Mouse (Mus musculus): ENCODE measurements at regions not wholly inside any gene's neighbourhood (a gene's known extent, or its start where the extent isn't known, plus 50 kb on each side); places are given as distances from the start of the nearest gene placed in this dataset.

GRCm38 (mm10) chr3:56859841-56860240, 441.9 kb downstream of the Tm4sf1 start:
- ATAC-seq (ENCODE audit: insufficient number of reproducible peaks, insufficient read depth, low FRiP score, low TSS enrichment) = peak; percentile 81
- Histone ChIP-seq H3K4me2 (replicated peaks) (no peak overlapping the region), H3K27ac (no peak overlapping the region; the same call in 1 of the 2 replicates), H3K9ac (no peak overlapping the region), H3K36me3 (no peaks in the 10 kb centered on the region), H3K9me3 (no peaks in the 10 kb centered on the region), H3K4me1 (no peaks in the 10 kb centered on the region), H3K4me3 (no peak overlapping the region), H3K27me3 (no peaks in the 10 kb centered on the region)
- WGBS = 62% methylated on average over 9 of the region's 9 CpGs

DNA sequence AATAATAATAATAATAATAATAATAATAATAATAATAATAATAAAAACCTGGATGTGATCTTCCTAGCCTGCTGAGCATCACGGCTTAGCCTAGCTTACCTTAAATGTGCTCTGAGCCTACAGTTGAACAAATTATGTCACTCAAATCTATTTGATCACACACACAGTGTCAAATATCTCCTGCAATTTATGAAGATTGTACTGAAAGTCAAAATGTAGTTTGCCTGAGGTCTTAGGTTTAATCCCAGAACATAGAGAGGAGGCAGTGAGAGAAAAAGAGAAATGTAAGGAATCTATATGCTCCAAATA, 456.4 kb downstream of the Tm4sf1 start:
- Histone ChIP-seq H3K4me3 (no peak overlapping the region), H3K4me2 (replicated peaks) (no peak overlapping the region), H3K9me3 (no peaks in the 10 kb centered on the region), H3K9ac (no peak overlapping the region), H3K4me1 (no peaks in the 10 kb centered on the region), H3K27ac (no peak overlapping the region), H3K36me3 (no peaks in the 10 kb centered on the region), H3K27me3 (no peaks in the 10 kb centered on the region)
- WGBS = 86% methylated on average over 1 of the region's 1 CpGs
- ATAC-seq (ENCODE audit: insufficient number of reproducible peaks, insufficient read depth, low FRiP score, low TSS enrichment) = no peak

DNA sequence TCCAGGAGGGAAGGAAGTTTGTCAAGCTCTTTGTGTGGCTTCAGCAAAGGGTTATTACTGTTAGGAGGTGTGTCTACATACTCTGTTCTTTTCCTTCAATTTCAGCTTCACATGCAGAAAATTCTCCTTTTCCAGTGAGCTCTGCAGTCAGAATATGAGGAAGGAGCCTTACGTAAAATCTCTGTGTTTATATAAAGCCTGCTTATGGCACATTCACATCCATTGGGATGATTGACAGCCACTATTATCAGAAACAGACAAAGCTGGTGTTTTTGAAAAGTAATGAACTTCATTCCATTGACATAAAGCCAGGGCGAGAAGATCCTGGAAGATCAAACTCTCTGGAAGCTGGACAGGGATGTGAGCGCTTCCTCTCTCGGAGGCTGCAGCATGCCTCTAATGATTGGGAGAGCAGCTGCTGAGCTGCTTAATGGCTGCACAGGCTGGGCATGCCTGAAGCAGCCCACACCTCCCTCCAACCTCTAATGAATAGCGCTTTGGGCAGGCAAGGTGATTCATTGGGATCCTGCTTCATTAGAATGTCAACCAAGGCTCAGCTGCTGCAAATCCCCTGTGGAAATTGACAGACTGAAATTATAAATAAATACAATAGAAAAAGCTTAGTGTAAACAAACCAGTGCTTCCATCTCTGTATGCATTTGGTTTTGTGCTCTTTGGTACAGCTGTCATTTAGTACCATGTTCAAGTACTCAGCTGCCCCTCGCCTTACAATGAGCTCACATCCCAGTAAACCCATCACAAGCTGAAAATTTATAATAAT, 456.9 kb downstream of the Tm4sf1 start:
- H3K36me3 ChIP-seq = no peaks in the 10 kb centered on the region
- no peak overlapping the region for H3K27ac ChIP-seq
- no peaks in the 10 kb centered on the region for H3K27me3 ChIP-seq
- no peak for ATAC-seq (ENCODE audit: insufficient number of reproducible peaks, insufficient read depth, low FRiP score, low TSS enrichment)
- H3K9me3 ChIP-seq = no peaks in the 10 kb centered on the region
- no peak overlapping the region for H3K4me2 ChIP-seq (replicated peaks)
- 49% methylated on average over 6 of the region's 6 CpGs for WGBS
- H3K4me1 ChIP-seq = no peaks in the 10 kb centered on the region
- no peak overlapping the region for H3K4me3 ChIP-seq
- H3K9ac ChIP-seq = no peak overlapping the region

DNA sequence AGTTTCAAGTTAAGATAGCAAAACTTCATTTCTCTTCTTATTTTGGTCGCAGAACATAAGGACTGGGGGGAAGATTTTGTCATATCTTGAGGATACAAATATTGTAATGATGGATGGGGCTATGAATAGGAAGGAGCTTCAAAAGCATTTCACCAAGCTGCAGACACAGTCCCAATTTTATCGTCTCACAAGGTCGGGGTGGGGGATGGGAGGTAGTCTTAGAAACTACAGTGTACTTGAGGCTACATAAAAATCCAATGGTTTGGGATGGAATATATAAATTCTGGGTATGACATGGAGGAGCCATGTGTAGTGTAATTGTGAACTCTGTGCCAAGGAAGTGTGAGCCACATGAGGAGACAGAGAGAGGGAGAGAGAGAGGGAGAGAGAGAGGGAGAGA, 464.6 kb downstream of the Tm4sf1 start:
- no peaks in the 10 kb centered on the region for H3K9me3 ChIP-seq
- H3K4me2 ChIP-seq (replicated peaks) = no peak overlapping the region
- H3K36me3 ChIP-seq = no peaks in the 10 kb centered on the region
- no peaks in the 10 kb centered on the region for H3K27me3 ChIP-seq
- ATAC-seq (ENCODE audit: insufficient number of reproducible peaks, insufficient read depth, low FRiP score, low TSS enrichment) = no peak
- H3K4me1 ChIP-seq = no peaks in the 10 kb centered on the region
- 80% methylated on average over 3 of the region's 3 CpGs for WGBS
- H3K9ac ChIP-seq = no peak overlapping the region
- H3K27ac ChIP-seq = no peak overlapping the region
- no peak overlapping the region for H3K4me3 ChIP-seq

- Histone ChIP-seq H3K9me3 (no peaks in the 10 kb centered on the region), H3K27me3 (no peaks in the 10 kb centered on the region), H3K36me3 (no peaks in the 10 kb centered on the region), H3K4me1 (no peaks in the 10 kb centered on the region), H3K4me2 (replicated peaks) (no peak overlapping the region), H3K9ac (no peak overlapping the region), H3K4me3 (no peak overlapping the region), H3K27ac (no peak overlapping the region)
- 58% methylated on average over 4 of the region's 4 CpGs for WGBS
- ATAC-seq (ENCODE audit: insufficient number of reproducible peaks, insufficient read depth, low FRiP score, low TSS enrichment) = no peak
Observed at GRCm38 (mm10) chr3:56830315-56831097, 471.3 kb downstream of the Tm4sf1 start.

DNA sequence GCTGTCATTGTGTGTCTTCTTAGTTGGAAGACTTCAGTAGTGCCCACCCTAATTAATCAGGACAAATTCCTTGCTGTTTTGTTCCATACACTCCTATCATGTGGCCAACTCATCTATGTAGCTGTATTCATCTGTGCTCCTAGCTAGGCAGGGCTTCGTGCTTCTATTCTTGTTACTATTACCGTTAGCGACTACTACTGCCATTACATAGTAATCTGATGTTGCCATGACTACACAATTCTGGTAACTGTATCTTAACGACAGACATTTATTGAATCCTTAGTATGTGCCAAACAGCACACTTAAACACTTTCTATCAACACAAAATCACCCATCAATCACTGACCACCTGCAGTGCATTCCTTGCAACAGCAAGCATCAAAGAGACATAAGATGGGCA, 477.6 kb downstream of the Tm4sf1 start:
- Histone ChIP-seq H3K27me3 (no peaks in the 10 kb centered on the region), H3K4me2 (replicated peaks) (no peak overlapping the region), H3K4me3 (no peak overlapping the region), H3K36me3 (no peaks in the 10 kb centered on the region), H3K9me3 (no peaks in the 10 kb centered on the region), H3K9ac (no peak overlapping the region), H3K27ac (no peak overlapping the region), H3K4me1 (no peaks in the 10 kb centered on the region)
- no peak for ATAC-seq (ENCODE audit: insufficient number of reproducible peaks, insufficient read depth, low FRiP score, low TSS enrichment)
- WGBS = 83% methylated on average over 4 of the region's 4 CpGs

DNA sequence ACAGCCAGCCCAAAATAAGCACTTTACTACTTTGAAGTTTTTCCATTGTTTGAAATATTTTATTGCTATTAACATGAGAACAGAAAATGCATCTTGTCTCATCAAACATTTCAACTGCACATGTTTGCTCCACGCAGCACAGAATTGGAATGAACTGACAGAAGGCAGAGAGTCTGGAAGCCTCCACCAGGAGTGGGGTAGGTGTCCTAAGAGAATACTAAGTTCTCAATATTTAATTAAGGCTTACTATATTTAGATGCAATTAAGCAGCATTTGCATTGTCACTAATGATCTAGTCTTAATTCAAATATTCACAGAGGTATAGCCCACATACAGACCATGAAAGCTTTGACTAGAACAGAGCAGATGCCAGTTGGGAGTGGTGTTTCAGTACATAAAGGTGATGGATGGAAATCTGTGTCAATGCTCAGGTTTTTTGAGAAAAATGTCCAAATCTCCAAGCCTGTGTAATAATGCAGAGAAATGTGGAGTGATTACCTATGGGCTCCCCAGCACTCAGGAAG, 491.2 kb downstream of the Tm4sf1 start:
- WGBS = 90% methylated on average over 1 of the region's 1 CpGs
- ATAC-seq (ENCODE audit: insufficient number of reproducible peaks, insufficient read depth, low FRiP score, low TSS enrichment) = no peak
- H3K4me2 ChIP-seq (replicated peaks) = no peak overlapping the region
- no peaks in the 10 kb centered on the region for H3K4me1 ChIP-seq
- H3K27me3 ChIP-seq = no peaks in the 10 kb centered on the region
- no peak overlapping the region for H3K9ac ChIP-seq
- no peak overlapping the region for H3K27ac ChIP-seq
- H3K36me3 ChIP-seq = no peaks in the 10 kb centered on the region
- H3K4me3 ChIP-seq = no peak overlapping the region
- H3K9me3 ChIP-seq = no peaks in the 10 kb centered on the region

- Histone ChIP-seq H3K27ac (no peak overlapping the region), H3K4me1 (no peaks in the 10 kb centered on the region), H3K4me2 (replicated peaks) (no peak overlapping the region), H3K4me3 (no peak overlapping the region), H3K9me3 (no peaks in the 10 kb centered on the region), H3K36me3 (no peaks in the 10 kb centered on the region), H3K27me3 (no peaks in the 10 kb centered on the region), H3K9ac (no peak overlapping the region)
- no peak for ATAC-seq (ENCODE audit: insufficient number of reproducible peaks, insufficient read depth, low FRiP score, low TSS enrichment)
- 65% methylated on average over 1 of the region's 1 CpGs for WGBS
Observed at GRCm38 (mm10) chr3:56793054-56793453, 508.7 kb downstream of the Tm4sf1 start.

GRCm38 (mm10) chr3:56789155-56789554, 512.6 kb downstream of the Tm4sf1 start:
- Histone ChIP-seq H3K9me3 (no peaks in the 10 kb centered on the region), H3K4me3 (no peak overlapping the region), H3K36me3 (no peaks in the 10 kb centered on the region), H3K4me1 (no peaks in the 10 kb centered on the region), H3K4me2 (replicated peaks) (no peak overlapping the region), H3K9ac (no peak overlapping the region), H3K27ac (no peak overlapping the region), H3K27me3 (no peaks in the 10 kb centered on the region)
- no peak for ATAC-seq (ENCODE audit: insufficient number of reproducible peaks, insufficient read depth, low FRiP score, low TSS enrichment)
- WGBS = 36% methylated on average over 3 of the region's 3 CpGs

- WGBS = 93% methylated on average over 5 of the region's 5 CpGs
- no peak overlapping the region for H3K4me3 ChIP-seq
- no peak overlapping the region for H3K9ac ChIP-seq
- H3K4me2 ChIP-seq (replicated peaks) = no peak overlapping the region
- no peaks in the 10 kb centered on the region for H3K27me3 ChIP-seq
- no peak for ATAC-seq (ENCODE audit: insufficient number of reproducible peaks, insufficient read depth, low FRiP score, low TSS enrichment)
- H3K9me3 ChIP-seq = no peaks in the 10 kb centered on the region
- no peaks in the 10 kb centered on the region for H3K36me3 ChIP-seq
- H3K4me1 ChIP-seq = no peaks in the 10 kb centered on the region
- H3K27ac ChIP-seq = no peak overlapping the region
Observed at GRCm38 (mm10) chr3:56773920-56774319, 527.9 kb downstream of the Tm4sf1 start.

DNA sequence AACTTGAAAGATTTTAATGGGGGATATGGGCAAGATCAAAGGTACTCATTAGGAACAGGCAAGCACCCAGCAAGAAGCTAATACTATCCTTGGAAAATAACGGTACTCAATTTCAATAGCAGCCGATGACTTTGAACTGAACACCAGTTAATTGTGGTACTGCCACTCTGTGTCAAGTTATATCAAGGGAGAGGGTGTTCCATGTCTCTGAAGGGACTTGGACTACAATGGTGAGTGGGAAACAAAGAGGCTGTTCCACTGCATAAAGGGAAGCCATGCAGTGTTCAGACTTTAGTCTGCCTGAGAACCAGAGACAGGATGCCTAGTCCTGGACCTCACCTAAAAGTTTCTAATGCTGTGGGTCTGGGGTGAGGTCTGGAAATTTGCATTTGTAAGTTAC, 531.6 kb downstream of the Tm4sf1 start:
- WGBS = 38% methylated on average over 2 of the region's 2 CpGs
- H3K36me3 ChIP-seq = no peaks in the 10 kb centered on the region
- no peak overlapping the region for H3K4me2 ChIP-seq (replicated peaks)
- no peaks in the 10 kb centered on the region for H3K4me1 ChIP-seq
- H3K4me3 ChIP-seq = no peak overlapping the region
- no peaks in the 10 kb centered on the region for H3K27me3 ChIP-seq
- no peak overlapping the region for H3K9ac ChIP-seq
- no peak overlapping the region for H3K27ac ChIP-seq
- 0 out of 2 replicates have a peak, but pooled peaks have one; percentile 35 for ATAC-seq (ENCODE audit: insufficient number of reproducible peaks, insufficient read depth, low FRiP score, low TSS enrichment)
- no peaks in the 10 kb centered on the region for H3K9me3 ChIP-seq

DNA sequence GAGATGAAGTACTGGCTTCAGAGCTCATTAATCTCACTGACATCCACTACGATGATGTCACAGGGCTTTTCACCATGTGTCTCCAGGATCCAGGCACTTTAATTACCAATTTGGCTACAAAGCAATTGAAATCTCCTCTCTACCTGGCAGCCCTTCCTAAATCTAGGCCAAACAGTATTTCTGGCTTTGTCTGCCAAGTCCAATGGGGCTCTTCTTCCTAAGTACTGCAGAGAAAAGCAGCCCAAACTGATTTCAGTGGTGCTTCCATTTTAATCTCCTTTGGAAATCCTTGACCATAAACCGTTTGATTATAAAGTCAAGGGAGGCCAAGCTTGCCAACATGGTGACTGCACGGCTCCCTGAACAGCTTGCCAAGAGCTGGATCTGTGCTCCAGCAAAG, 534.7 kb downstream of the Tm4sf1 start:
- H3K9ac ChIP-seq = no peak overlapping the region
- H3K27ac ChIP-seq = no peak overlapping the region
- ATAC-seq (ENCODE audit: insufficient number of reproducible peaks, insufficient read depth, low FRiP score, low TSS enrichment) = no peak
- no peaks in the 10 kb centered on the region for H3K9me3 ChIP-seq
- no peak overlapping the region for H3K4me3 ChIP-seq
- H3K4me2 ChIP-seq (replicated peaks) = no peak overlapping the region
- 88% methylated on average over 3 of the region's 3 CpGs for WGBS
- no peaks in the 10 kb centered on the region for H3K4me1 ChIP-seq
- no peaks in the 10 kb centered on the region for H3K27me3 ChIP-seq
- no peaks in the 10 kb centered on the region for H3K36me3 ChIP-seq

Data from embryonic facial prominence, embryonic 12.5 days (tissue).